Mouse (Mus musculus): ENCODE measurements at regions not wholly inside any gene's neighbourhood (a gene's known extent, or its start where the extent isn't known, plus 50 kb on each side); places are given as distances from the start of the nearest gene placed in this dataset.

GRCm38 (mm10) chr14:99392813-99393212, 94.3 kb downstream of the Klf5 start:
- peaks cover 7% of the 10 kb centered on the region for H3K4me1 ChIP-seq (replicated peaks; ENCODE audit: control insufficient read depth, insufficient read depth, low read length)
- H3K9me3 ChIP-seq (ENCODE audit: control insufficient read depth), result no peaks in the 10 kb centered on the region
- no peak overlapping the region for H3K4me3 ChIP-seq (ENCODE audit: low read depth, low read length)
- TF ChIP-seq CTCF (IDR thresholded peaks at IDR 0.05; ENCODE audit: low read depth), result no peak
- H3K4me2 ChIP-seq (replicated peaks; ENCODE audit: low read depth), result peak overlapping the region; percentile 33; the same call in 1 of the 2 replicates
- 30% methylated on average over 2 of the region's 2 CpGs for WGBS
- H3K9ac ChIP-seq (ENCODE audit: low read depth, low read length), result no peak overlapping the region
- H3K27me3 ChIP-seq (replicated peaks; ENCODE audit: control insufficient read depth, insufficient read depth, low read length), result no peaks in the 10 kb centered on the region
- peak overlapping the region; percentile 87 for H3K27ac ChIP-seq (ENCODE audit: low read depth, low read length)
- no peaks in the 10 kb centered on the region for H3K36me3 ChIP-seq (ENCODE audit: control insufficient read depth, insufficient read depth)
- peak; percentile 7; the same call in 1 of the 2 replicates for ATAC-seq

GRCm38 (mm10) chr14:99393611-99394010, 95.1 kb downstream of the Klf5 start:
- Histone ChIP-seq H3K4me3 (ENCODE audit: low read depth, low read length) (no peak overlapping the region), H3K27ac (ENCODE audit: low read depth, low read length) (peak overlapping the region; percentile 87), H3K36me3 (ENCODE audit: control insufficient read depth, insufficient read depth) (no peaks in the 10 kb centered on the region), H3K9ac (ENCODE audit: low read depth, low read length) (no peak overlapping the region), H3K9me3 (ENCODE audit: control insufficient read depth) (no peaks in the 10 kb centered on the region), H3K4me2 (replicated peaks; ENCODE audit: low read depth) (peak overlapping the region; percentile 33), H3K27me3 (replicated peaks; ENCODE audit: control insufficient read depth, insufficient read depth, low read length) (no peaks in the 10 kb centered on the region), H3K4me1 (replicated peaks; ENCODE audit: control insufficient read depth, insufficient read depth, low read length) (peaks cover 7% of the 10 kb centered on the region)
- 33% methylated on average over 8 of the region's 8 CpGs for WGBS
- peak; percentile 90 for ATAC-seq
- no peak for TF ChIP-seq CTCF (IDR thresholded peaks at IDR 0.05; ENCODE audit: low read depth)

GRCm38 (mm10) chr14:99403155-99403726, 104.8 kb downstream of the Klf5 start:
- no peak overlapping the region for H3K9ac ChIP-seq (ENCODE audit: low read depth, low read length)
- H3K4me3 ChIP-seq (ENCODE audit: low read depth, low read length), result no peak overlapping the region
- H3K36me3 ChIP-seq (ENCODE audit: control insufficient read depth, insufficient read depth), result no peaks in the 10 kb centered on the region
- no peaks in the 10 kb centered on the region for H3K27me3 ChIP-seq (replicated peaks; ENCODE audit: control insufficient read depth, insufficient read depth, low read length)
- H3K27ac ChIP-seq (ENCODE audit: low read depth, low read length), result no peak overlapping the region
- no peaks in the 10 kb centered on the region for H3K4me1 ChIP-seq (replicated peaks; ENCODE audit: control insufficient read depth, insufficient read depth, low read length)
- ATAC-seq, result peak; percentile 55
- no peak for TF ChIP-seq CTCF (IDR thresholded peaks at IDR 0.05; ENCODE audit: low read depth)
- 62% methylated on average over 6 of the region's 6 CpGs for WGBS
- no peak overlapping the region for H3K4me2 ChIP-seq (replicated peaks; ENCODE audit: low read depth)
- H3K9me3 ChIP-seq (ENCODE audit: control insufficient read depth), result no peaks in the 10 kb centered on the region

- Histone ChIP-seq H3K4me3 (ENCODE audit: low read depth, low read length) (no peak overlapping the region), H3K27ac (ENCODE audit: low read depth, low read length) (no peak overlapping the region), H3K9ac (ENCODE audit: low read depth, low read length) (no peak overlapping the region), H3K4me1 (replicated peaks; ENCODE audit: control insufficient read depth, insufficient read depth, low read length) (no peaks in the 10 kb centered on the region), H3K4me2 (replicated peaks; ENCODE audit: low read depth) (no peak overlapping the region), H3K36me3 (ENCODE audit: control insufficient read depth, insufficient read depth) (no peaks in the 10 kb centered on the region), H3K9me3 (ENCODE audit: control insufficient read depth) (no peaks in the 10 kb centered on the region), H3K27me3 (replicated peaks; ENCODE audit: control insufficient read depth, insufficient read depth, low read length) (no peaks in the 10 kb centered on the region)
- 82% methylated on average over 5 of the region's 5 CpGs for WGBS
- TF ChIP-seq CTCF (IDR thresholded peaks at IDR 0.05; ENCODE audit: low read depth), result no peak
- no peak for ATAC-seq
These were observed 106.7 kb downstream of the Klf5 start for GRCm38 (mm10) chr14:99405228-99405627.

- Histone ChIP-seq H3K27me3 (replicated peaks; ENCODE audit: control insufficient read depth, insufficient read depth, low read length) (no peaks in the 10 kb centered on the region), H3K4me3 (ENCODE audit: low read depth, low read length) (no peak overlapping the region), H3K27ac (ENCODE audit: low read depth, low read length) (no peak overlapping the region), H3K4me2 (replicated peaks; ENCODE audit: low read depth) (no peak overlapping the region), H3K9ac (ENCODE audit: low read depth, low read length) (no peak overlapping the region), H3K36me3 (ENCODE audit: control insufficient read depth, insufficient read depth) (no peaks in the 10 kb centered on the region), H3K9me3 (ENCODE audit: control insufficient read depth) (no peaks in the 10 kb centered on the region), H3K4me1 (replicated peaks; ENCODE audit: control insufficient read depth, insufficient read depth, low read length) (no peaks in the 10 kb centered on the region)
- TF ChIP-seq CTCF (IDR thresholded peaks at IDR 0.05; ENCODE audit: low read depth), result no peak
- ATAC-seq, result no peak
- 16% methylated on average over 5 of the region's 5 CpGs for WGBS
These were observed 113.3 kb downstream of the Klf5 start for GRCm38 (mm10) chr14:99411835-99412234.

- WGBS, result 32% methylated on average over 3 of the region's 3 CpGs
- Histone ChIP-seq H3K36me3 (ENCODE audit: control insufficient read depth, insufficient read depth) (no peaks in the 10 kb centered on the region), H3K9ac (ENCODE audit: low read depth, low read length) (no peak overlapping the region), H3K4me1 (replicated peaks; ENCODE audit: control insufficient read depth, insufficient read depth, low read length) (no peaks in the 10 kb centered on the region), H3K4me3 (ENCODE audit: low read depth, low read length) (no peak overlapping the region), H3K4me2 (replicated peaks; ENCODE audit: low read depth) (no peak overlapping the region), H3K27me3 (replicated peaks; ENCODE audit: control insufficient read depth, insufficient read depth, low read length) (no peaks in the 10 kb centered on the region), H3K27ac (ENCODE audit: low read depth, low read length) (no peak overlapping the region), H3K9me3 (ENCODE audit: control insufficient read depth) (no peaks in the 10 kb centered on the region)
- no peak for TF ChIP-seq CTCF (IDR thresholded peaks at IDR 0.05; ENCODE audit: low read depth)
- no peak for ATAC-seq
These were observed 117.7 kb downstream of the Klf5 start for GRCm38 (mm10) chr14:99416169-99416568.

GRCm38 (mm10) chr14:99418970-99419369, 120.5 kb downstream of the Klf5 start:
- no peak for TF ChIP-seq CTCF (IDR thresholded peaks at IDR 0.05; ENCODE audit: low read depth)
- H3K27me3 ChIP-seq (replicated peaks; ENCODE audit: control insufficient read depth, insufficient read depth, low read length), result no peaks in the 10 kb centered on the region

More at GRCm38 (mm10) chr14:99418970-99419369, 120.5 kb downstream of the Klf5 start:
- WGBS, result 97% methylated on average over 5 of the region's 5 CpGs
- no peak overlapping the region for H3K4me3 ChIP-seq (ENCODE audit: low read depth, low read length)
- no peaks in the 10 kb centered on the region for H3K9me3 ChIP-seq (ENCODE audit: control insufficient read depth)
- H3K4me1 ChIP-seq (replicated peaks; ENCODE audit: control insufficient read depth, insufficient read depth, low read length), result no peaks in the 10 kb centered on the region
- no peak overlapping the region for H3K4me2 ChIP-seq (replicated peaks; ENCODE audit: low read depth)
- no peak overlapping the region for H3K27ac ChIP-seq (ENCODE audit: low read depth, low read length)
- no peak overlapping the region for H3K9ac ChIP-seq (ENCODE audit: low read depth, low read length)
- ATAC-seq, result no peak
- H3K36me3 ChIP-seq (ENCODE audit: control insufficient read depth, insufficient read depth), result no peaks in the 10 kb centered on the region

Measured in intestine, postnatal 0 days (tissue).